Mouse (Mus musculus): ENCODE measurements around the gene Lrrc8d. TPM values are rescaled to one million over a fixed set of nuclear protein-coding genes. Genes with fewer than 3 reads are reported as not detected.
"Not testable (repeated sequence)": the region's sequence is repeated elsewhere in the genome, so short reads cannot be mapped to it uniquely, and the experiment has no call there.

Gene Lrrc8d
- polyA plus RNA-seq, 1 experiment from 2014 or later, result 9.7 TPM

DNA sequence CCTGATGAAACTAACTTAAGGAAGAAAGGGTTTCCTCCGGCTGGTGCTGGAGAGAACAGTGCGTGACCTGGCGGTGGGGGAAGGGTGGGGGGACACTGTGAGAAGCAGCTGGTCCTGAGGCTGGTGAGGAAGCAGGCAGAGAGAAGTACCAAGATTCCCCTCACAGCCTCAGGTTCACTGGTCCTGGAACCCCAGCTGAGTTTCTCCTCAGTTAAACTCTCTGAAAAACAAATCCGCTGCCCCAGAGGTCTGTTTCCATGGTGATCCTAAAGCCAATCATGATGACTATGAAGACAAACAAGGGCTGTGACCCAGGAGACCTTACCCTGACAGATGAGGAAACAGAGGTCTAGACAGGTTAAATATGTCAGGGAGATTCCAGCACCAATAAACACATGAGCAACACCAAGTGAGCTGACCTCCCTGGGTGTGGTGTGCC, 15.8 kb upstream of the Lrrc8d start:
- Histone ChIP-seq H3K4me1 (ENCODE audit: control insufficient read depth, insufficient read depth, low read length) (no peaks in the 10 kb centered on the region), H3K9me3 (replicated peaks; ENCODE audit: control insufficient read depth, low read length) (no peaks in the 10 kb centered on the region), H3K27me3 (ENCODE audit: control insufficient read depth, insufficient read depth, low read length) (no peaks in the 10 kb centered on the region), H3K27ac (ENCODE audit: low read length) (no peak overlapping the region), H3K4me2 (ENCODE audit: low read depth, low read length) (no peak overlapping the region), H3K4me3 (replicated peaks; ENCODE audit: low read length) (no peak overlapping the region), H3K9ac (ENCODE audit: low read length) (no peak overlapping the region), H3K36me3 (ENCODE audit: control insufficient read depth, insufficient read depth, low read length) (no peaks in the 10 kb centered on the region)
- WGBS, result 54% methylated on average over 4 of the region's 4 CpGs
- no peak for ATAC-seq (ENCODE audit: insufficient read depth, low FRiP score)

DNA sequence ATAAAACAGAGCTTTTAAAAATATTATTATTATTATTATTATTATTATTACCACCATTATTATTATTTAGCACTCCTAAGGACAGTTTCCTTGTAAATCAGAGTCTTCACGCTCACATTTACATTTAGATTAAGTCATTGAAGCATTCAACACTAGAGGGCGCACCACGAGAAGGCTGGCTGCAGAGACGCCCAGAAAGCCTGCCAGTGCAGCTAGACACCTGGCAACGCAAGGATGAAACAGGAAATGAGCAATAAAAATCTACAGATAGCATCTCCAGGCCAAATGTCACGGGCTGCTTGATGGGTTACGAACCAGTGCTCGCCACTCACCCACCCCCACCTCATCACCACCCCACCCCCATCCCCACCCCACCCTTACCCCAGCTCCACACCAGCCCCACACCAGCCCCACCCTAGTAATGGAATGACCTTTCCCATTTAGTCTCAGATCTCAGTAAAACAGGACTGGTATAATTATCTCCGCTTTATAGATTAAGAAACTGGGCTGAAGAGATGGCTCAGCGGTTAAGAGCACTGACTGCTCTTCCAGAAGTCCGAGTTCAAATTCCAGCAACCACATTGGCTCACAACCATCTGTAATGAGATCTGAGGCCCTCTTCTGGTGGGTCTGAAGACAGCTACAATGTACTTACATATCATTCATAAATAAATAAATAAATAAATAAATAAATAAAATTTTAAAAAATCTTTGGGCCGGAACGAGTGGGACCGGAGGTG, 14.7 kb upstream of the Lrrc8d start:
- no peaks in the 10 kb centered on the region for H3K9me3 ChIP-seq (replicated peaks; ENCODE audit: control insufficient read depth, low read length)
- WGBS, result 24% methylated on average over 14 of the region's 14 CpGs
- H3K4me2 ChIP-seq (ENCODE audit: low read depth, low read length), result no peak overlapping the region
- no peaks in the 10 kb centered on the region for H3K36me3 ChIP-seq (ENCODE audit: control insufficient read depth, insufficient read depth, low read length)
- peak; percentile 41; the same call in 1 of the 2 replicates for ATAC-seq (ENCODE audit: insufficient read depth, low FRiP score)
- H3K4me3 ChIP-seq (replicated peaks; ENCODE audit: low read length), result no peak overlapping the region
- no peaks in the 10 kb centered on the region for H3K27me3 ChIP-seq (ENCODE audit: control insufficient read depth, insufficient read depth, low read length)
- H3K27ac ChIP-seq (ENCODE audit: low read length), result no peak overlapping the region
- no peak overlapping the region for H3K9ac ChIP-seq (ENCODE audit: low read length)
- H3K4me1 ChIP-seq (ENCODE audit: control insufficient read depth, insufficient read depth, low read length), result no peaks in the 10 kb centered on the region

DNA sequence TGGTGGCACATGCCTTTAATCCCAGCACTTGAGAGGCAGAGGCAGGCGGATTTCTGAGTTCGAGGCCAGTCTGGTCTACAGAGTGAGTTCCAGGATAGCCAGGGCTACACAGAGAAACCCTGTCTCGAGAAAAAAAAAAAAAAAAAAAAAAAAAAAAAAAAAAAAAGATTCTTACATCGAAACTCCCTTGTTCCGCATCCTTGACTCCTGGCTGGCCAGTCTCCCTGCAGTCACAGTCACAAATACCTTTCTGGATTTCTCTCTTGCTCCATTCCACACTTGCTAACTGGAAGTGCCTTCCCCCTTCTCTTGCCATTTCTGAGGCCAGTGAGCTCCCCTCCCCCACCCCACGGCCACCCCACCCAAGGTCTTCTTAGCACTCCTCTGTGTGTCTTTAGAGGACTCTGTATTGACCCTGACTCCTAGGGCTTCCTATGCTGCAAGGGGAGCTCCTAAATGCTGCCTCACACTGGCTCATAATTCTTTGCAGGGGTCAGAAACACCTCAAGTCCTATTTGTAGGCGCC, 13.9 kb upstream of the Lrrc8d start:
- not testable (repeated sequence) for H3K36me3 ChIP-seq (ENCODE audit: control insufficient read depth, insufficient read depth, low read length); H3K27ac ChIP-seq (ENCODE audit: low read length); H3K4me1 ChIP-seq (ENCODE audit: control insufficient read depth, insufficient read depth, low read length); ATAC-seq (ENCODE audit: insufficient read depth, low FRiP score); H3K9ac ChIP-seq (ENCODE audit: low read length); H3K9me3 ChIP-seq (replicated peaks; ENCODE audit: control insufficient read depth, low read length); H3K4me2 ChIP-seq (ENCODE audit: low read depth, low read length); H3K27me3 ChIP-seq (ENCODE audit: control insufficient read depth, insufficient read depth, low read length); H3K4me3 ChIP-seq (replicated peaks; ENCODE audit: low read length)
- WGBS, result 75% methylated on average over 6 of the region's 7 CpGs

DNA sequence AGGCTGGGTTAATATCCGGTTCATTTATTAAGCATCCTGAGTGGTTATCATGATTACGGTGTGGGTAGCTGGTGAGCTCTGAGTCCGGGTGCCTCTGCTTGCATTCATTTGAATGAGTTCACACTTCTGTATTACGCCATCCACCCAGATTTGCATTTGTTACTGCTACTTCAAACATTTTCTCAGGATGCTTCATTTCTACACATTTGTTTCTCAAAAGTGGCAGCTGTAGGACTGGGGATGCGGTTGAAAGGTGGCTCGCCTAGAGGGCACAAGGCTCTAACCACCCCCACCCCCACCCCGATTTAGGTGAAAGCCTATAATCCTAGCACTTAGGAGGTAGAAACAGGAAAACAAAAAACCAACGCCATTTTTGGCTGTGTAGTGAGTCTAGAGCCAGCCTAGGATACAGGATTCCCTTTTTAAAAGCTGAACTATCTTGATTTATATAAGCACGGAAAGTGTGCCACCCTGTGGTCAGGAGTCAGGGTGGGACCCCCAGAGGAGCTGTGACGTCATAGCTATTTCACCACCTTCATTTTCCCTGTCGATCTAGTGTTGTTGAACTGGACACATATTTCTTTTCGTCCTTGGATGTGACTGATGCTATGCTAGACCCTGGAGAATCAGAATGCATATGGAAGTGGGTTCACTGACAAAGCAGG, 13.3 kb upstream of the Lrrc8d start:
- H3K9ac ChIP-seq (ENCODE audit: low read length), result no peak overlapping the region
- H3K4me3 ChIP-seq (replicated peaks; ENCODE audit: low read length), result no peak overlapping the region
- no peaks in the 10 kb centered on the region for H3K4me1 ChIP-seq (ENCODE audit: control insufficient read depth, insufficient read depth, low read length)
- no peak for ATAC-seq (ENCODE audit: insufficient read depth, low FRiP score)
- H3K9me3 ChIP-seq (replicated peaks; ENCODE audit: control insufficient read depth, low read length), result no peaks in the 10 kb centered on the region
- 58% methylated on average over 12 of the region's 12 CpGs for WGBS
- no peak overlapping the region for H3K27ac ChIP-seq (ENCODE audit: low read length)
- no peaks in the 10 kb centered on the region for H3K36me3 ChIP-seq (ENCODE audit: control insufficient read depth, insufficient read depth, low read length)
- H3K4me2 ChIP-seq (ENCODE audit: low read depth, low read length), result no peak overlapping the region
- no peaks in the 10 kb centered on the region for H3K27me3 ChIP-seq (ENCODE audit: control insufficient read depth, insufficient read depth, low read length)

DNA sequence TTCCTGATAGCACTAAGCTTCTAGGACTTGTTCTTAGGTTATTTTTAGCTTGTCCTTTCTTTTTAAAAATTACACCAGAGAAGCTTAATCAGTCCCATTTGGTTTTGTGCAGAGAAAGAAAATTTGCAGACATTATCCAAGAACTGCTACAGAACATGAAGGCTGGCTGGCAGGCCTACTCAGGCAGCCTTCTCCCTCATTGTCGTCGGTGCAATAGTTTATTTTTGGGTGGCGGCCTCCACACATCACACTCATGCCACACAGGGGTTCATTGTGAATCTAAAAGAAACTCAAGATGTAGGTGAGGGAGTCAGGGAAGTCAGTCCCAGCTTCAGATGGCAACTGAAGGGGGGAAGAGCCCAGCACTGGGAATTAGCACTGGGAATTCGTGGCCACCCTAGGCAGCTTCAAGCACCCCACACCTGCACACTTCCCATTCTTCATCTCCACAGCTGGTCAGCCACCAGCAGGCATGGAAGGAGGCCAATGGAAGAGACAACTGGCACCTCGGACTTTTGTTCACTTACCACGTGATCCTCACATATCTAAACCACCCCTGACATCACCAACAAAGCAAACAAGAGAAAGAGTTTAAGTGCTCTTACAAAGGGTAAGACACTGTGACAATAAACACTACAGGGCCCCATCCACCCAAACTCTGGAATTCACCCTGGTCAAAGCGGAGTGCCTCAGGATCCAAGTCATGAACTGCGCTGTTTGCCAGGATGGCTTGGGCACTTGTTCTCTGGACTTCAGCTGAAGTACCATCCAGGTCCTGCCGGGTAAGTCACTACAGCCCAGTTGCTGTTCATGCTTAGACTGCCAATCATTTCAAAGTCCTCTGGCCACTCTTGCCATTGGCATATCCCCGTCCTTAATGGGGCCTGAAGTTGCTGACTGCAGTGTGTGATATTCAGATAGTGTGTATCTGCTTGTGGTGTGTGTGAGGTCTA, 9.0 kb upstream of the Lrrc8d start:
- no peak overlapping the region for H3K9ac ChIP-seq (ENCODE audit: low read length)
- no peak overlapping the region for H3K27ac ChIP-seq (ENCODE audit: low read length)
- 60% methylated on average over 10 of the region's 10 CpGs for WGBS
- no peaks in the 10 kb centered on the region for H3K36me3 ChIP-seq (ENCODE audit: control insufficient read depth, insufficient read depth, low read length)
- H3K9me3 ChIP-seq (replicated peaks; ENCODE audit: control insufficient read depth, low read length), result no peaks in the 10 kb centered on the region
- ATAC-seq (ENCODE audit: insufficient read depth, low FRiP score), result no peak
- no peak overlapping the region for H3K4me2 ChIP-seq (ENCODE audit: low read depth, low read length)
- no peak overlapping the region for H3K4me3 ChIP-seq (replicated peaks; ENCODE audit: low read length)
- no peaks in the 10 kb centered on the region for H3K27me3 ChIP-seq (ENCODE audit: control insufficient read depth, insufficient read depth, low read length)
- H3K4me1 ChIP-seq (ENCODE audit: control insufficient read depth, insufficient read depth, low read length), result no peaks in the 10 kb centered on the region

DNA sequence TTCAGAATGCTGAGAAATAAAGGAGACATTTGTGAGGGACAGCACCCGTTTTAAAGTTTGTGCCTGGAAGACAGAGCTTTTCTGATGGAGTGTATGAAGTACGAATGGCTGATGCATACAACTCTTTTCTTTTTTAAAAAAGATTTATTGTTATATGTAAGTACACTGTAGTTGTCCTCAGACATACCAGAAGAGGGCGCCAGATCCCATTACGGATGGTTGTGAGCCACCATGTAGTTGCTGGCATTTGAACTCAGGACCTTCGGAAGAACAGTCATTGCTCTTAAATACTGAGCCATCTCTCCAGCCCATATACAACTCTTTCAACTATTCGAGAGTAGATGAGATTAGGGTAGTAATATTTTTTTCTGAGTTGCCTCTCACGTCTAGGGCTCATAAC, 8.1 kb upstream of the Lrrc8d start:
- 85% methylated on average over 7 of the region's 7 CpGs for WGBS
- no peak overlapping the region for H3K27ac ChIP-seq (ENCODE audit: low read length)
- H3K4me3 ChIP-seq (replicated peaks; ENCODE audit: low read length), result no peak overlapping the region
- H3K4me1 ChIP-seq (ENCODE audit: control insufficient read depth, insufficient read depth, low read length), result no peaks in the 10 kb centered on the region
- no peak overlapping the region for H3K9ac ChIP-seq (ENCODE audit: low read length)
- no peak for ATAC-seq (ENCODE audit: insufficient read depth, low FRiP score)
- no peaks in the 10 kb centered on the region for H3K27me3 ChIP-seq (ENCODE audit: control insufficient read depth, insufficient read depth, low read length)
- H3K9me3 ChIP-seq (replicated peaks; ENCODE audit: control insufficient read depth, low read length), result no peaks in the 10 kb centered on the region
- no peaks in the 10 kb centered on the region for H3K36me3 ChIP-seq (ENCODE audit: control insufficient read depth, insufficient read depth, low read length)
- no peak overlapping the region for H3K4me2 ChIP-seq (ENCODE audit: low read depth, low read length)

DNA sequence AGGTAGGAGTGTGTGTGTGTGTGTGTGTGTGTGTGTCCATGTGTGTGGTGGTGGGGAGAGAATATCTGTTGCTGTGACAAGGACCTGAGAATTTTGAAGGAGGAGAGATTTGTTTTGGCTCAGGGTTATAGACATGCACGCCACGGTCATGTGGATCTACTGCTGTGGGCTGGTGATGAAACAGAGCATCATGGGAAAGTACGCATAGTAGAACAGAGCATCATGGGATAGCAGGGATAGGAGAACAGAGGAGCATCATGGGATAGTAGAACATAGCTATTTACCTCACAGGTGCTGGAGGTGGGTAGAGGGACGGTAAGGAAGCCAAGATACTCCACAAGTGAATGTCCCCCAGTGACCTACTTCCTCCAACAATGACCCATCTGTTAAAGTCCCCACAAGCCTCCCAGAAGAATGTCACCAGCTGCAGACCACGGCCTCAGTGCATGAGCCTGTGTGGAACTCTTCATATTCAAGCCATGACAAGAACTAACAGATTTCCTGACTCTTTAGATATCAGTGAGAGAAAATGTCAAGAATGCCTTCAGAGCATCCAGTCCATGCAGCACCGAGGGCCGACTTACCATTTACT, 5.3 kb upstream of the Lrrc8d start:
- no peaks in the 10 kb centered on the region for H3K9me3 ChIP-seq (replicated peaks; ENCODE audit: control insufficient read depth, low read length)
- H3K27me3 ChIP-seq (ENCODE audit: control insufficient read depth, insufficient read depth, low read length), result no peaks in the 10 kb centered on the region
- H3K4me3 ChIP-seq (replicated peaks; ENCODE audit: low read length), result no peak overlapping the region
- H3K4me2 ChIP-seq (ENCODE audit: low read depth, low read length), result no peak overlapping the region
- H3K9ac ChIP-seq (ENCODE audit: low read length), result no peak overlapping the region
- H3K4me1 ChIP-seq (ENCODE audit: control insufficient read depth, insufficient read depth, low read length), result peaks cover 7% of the 10 kb centered on the region; the same call in 1 of the 2 replicates
- 78% methylated on average over 7 of the region's 7 CpGs for WGBS
- H3K36me3 ChIP-seq (ENCODE audit: control insufficient read depth, insufficient read depth, low read length), result no peaks in the 10 kb centered on the region
- H3K27ac ChIP-seq (ENCODE audit: low read length), result no peak overlapping the region
- ATAC-seq (ENCODE audit: insufficient read depth, low FRiP score), result no peak

DNA sequence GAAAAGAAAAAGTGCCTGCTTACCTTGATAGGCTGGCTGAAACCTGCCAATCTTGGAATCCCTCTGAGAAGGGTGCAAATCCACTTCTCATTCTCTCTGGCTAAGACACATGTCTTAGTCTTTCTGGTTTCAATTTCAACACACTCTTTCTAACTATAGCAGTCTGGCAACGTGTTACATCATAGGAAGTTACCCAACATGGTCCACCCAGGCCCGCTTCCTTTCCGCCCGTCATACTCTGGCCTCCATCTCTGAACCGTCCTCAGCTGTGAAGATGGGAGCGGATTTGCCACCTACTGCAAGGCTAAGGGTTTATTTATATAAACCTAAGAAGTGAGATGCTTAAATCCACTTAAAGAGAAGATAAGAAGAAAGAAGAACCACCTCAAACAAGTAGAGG, 3.7 kb upstream of the Lrrc8d start:
- peaks cover 13% of the 10 kb centered on the region; the same call in 1 of the 2 replicates for H3K4me1 ChIP-seq (ENCODE audit: control insufficient read depth, insufficient read depth, low read length)
- H3K27me3 ChIP-seq (ENCODE audit: control insufficient read depth, insufficient read depth, low read length), result no peaks in the 10 kb centered on the region
- H3K4me3 ChIP-seq (replicated peaks; ENCODE audit: low read length), result no peak overlapping the region
- H3K9me3 ChIP-seq (replicated peaks; ENCODE audit: control insufficient read depth, low read length), result no peaks in the 10 kb centered on the region
- ATAC-seq (ENCODE audit: insufficient read depth, low FRiP score), result no peak
- H3K4me2 ChIP-seq (ENCODE audit: low read depth, low read length), result no peak overlapping the region
- WGBS, result 70% methylated on average over 6 of the region's 6 CpGs
- no peak overlapping the region for H3K9ac ChIP-seq (ENCODE audit: low read length)
- H3K36me3 ChIP-seq (ENCODE audit: control insufficient read depth, insufficient read depth, low read length), result no peaks in the 10 kb centered on the region
- H3K27ac ChIP-seq (ENCODE audit: low read length), result no peak overlapping the region

Data from stomach, embryonic 16.5 days (tissue).